Mouse (Mus musculus): ENCODE results near the gene Sult2b1. TPM values are rescaled to one million over a fixed set of nuclear protein-coding genes. Genes with fewer than 3 reads are reported as not detected.

Gene Sult2b1
- total RNA-seq, 2 experiments from 2014 or later: 9.7 to 11.5 TPM

GRCm38 (mm10) chr7:45783511-45784091 lies 868 bp downstream of the Sult2b1 start, which contains the start of gene Lmtk3:
Lmtk3 (plus strand) TSS chr7:45783738.
- intact Hi-C loops (cut with DNase I): loop anchor here (5.0 kb wide), 1 partner anchor 41 kb away; no protein-coding TSS in a partner anchor

GRCm38 (mm10) chr7:45782271-45782670 lies 2.2 kb downstream of the Sult2b1 start:
- intact Hi-C loops (cut with DNase I): loop anchor here (5.0 kb wide), 1 partner anchor 40 kb away; no protein-coding TSS in a partner anchor
- DNase-seq (ENCODE audit: extremely low spot score in 1 of 2, low spot score in 2 of 2): no peak

More at GRCm38 (mm10) chr7:45783511-45784091, 868 bp downstream of the Sult2b1 start, which contains the start of gene Lmtk3:
- peak; percentile 69 to 81 for DNase-seq (ENCODE audit: extremely low spot score in 1 of 2, low spot score in 2 of 2)

- intact Hi-C loops (cut with DNase I): no loop called here
- no peak for DNase-seq (ENCODE audit: extremely low spot score in 1 of 2, low spot score in 2 of 2)
These were observed 5.3 kb downstream of the Sult2b1 start for GRCm38 (mm10) chr7:45779081-45779641.

GRCm38 (mm10) chr7:45775237-45775636 lies 9.2 kb downstream of the Sult2b1 start:
- intact Hi-C loops (cut with DNase I): no loop called here
- DNase-seq (ENCODE audit: extremely low spot score in 1 of 2, low spot score in 2 of 2): no peak

GRCm38 (mm10) chr7:45771101-45771500 lies 13.4 kb downstream of the Sult2b1 start:
- intact Hi-C loops (cut with DNase I): no loop called here
- no peak for DNase-seq (ENCODE audit: extremely low spot score in 1 of 2, low spot score in 2 of 2)

GRCm38 (mm10) chr7:45770427-45771082 lies 13.9 kb downstream of the Sult2b1 start:
- intact Hi-C loops (cut with DNase I): no loop called here
- DNase-seq (ENCODE audit: extremely low spot score in 1 of 2, low spot score in 2 of 2): no peak

- intact Hi-C loops (cut with DNase I): no loop called here
- no peak for DNase-seq (ENCODE audit: extremely low spot score in 1 of 2, low spot score in 2 of 2)
These were observed 17.0 kb downstream of the Sult2b1 start for GRCm38 (mm10) chr7:45767500-45767899.

GRCm38 (mm10) chr7:45766764-45767163 lies 17.7 kb downstream of the Sult2b1 start:
- intact Hi-C loops (cut with DNase I): no loop called here
- no peak for DNase-seq (ENCODE audit: extremely low spot score in 1 of 2, low spot score in 2 of 2)

GRCm38 (mm10) chr7:45765995-45766394 lies 18.5 kb downstream of the Sult2b1 start:
- intact Hi-C loops (cut with DNase I): no loop called here
- DNase-seq (ENCODE audit: extremely low spot score in 1 of 2, low spot score in 2 of 2): no peak

- intact Hi-C loops (cut with DNase I): no loop called here
These were observed 24.3 kb downstream of the Sult2b1 start for GRCm38 (mm10) chr7:45760151-45760550.

GRCm38 (mm10) chr7:45759400-45759799 lies 25.1 kb downstream of the Sult2b1 start:
- no peak for DNase-seq (ENCODE audit: extremely low spot score in 1 of 2, low spot score in 2 of 2)
- intact Hi-C loops (cut with DNase I): no loop called here

More at GRCm38 (mm10) chr7:45760151-45760550, 24.3 kb downstream of the Sult2b1 start:
- no peak for DNase-seq (ENCODE audit: extremely low spot score in 1 of 2, low spot score in 2 of 2)

GRCm38 (mm10) chr7:45755703-45756102 lies 28.8 kb downstream of the Sult2b1 start:
- intact Hi-C loops (cut with DNase I): no loop called here
- no peak for DNase-seq (ENCODE audit: extremely low spot score in 1 of 2, low spot score in 2 of 2)

GRCm38 (mm10) chr7:45750162-45750561 lies 34.3 kb downstream of the Sult2b1 start:
- intact Hi-C loops (cut with DNase I): no loop called here
- no peak for DNase-seq (ENCODE audit: extremely low spot score in 1 of 2, low spot score in 2 of 2)

GRCm38 (mm10) chr7:45749401-45749800 lies 35.1 kb downstream of the Sult2b1 start:
- DNase-seq (ENCODE audit: extremely low spot score in 1 of 2, low spot score in 2 of 2): no peak
- intact Hi-C loops (cut with DNase I): loop anchor here (5.0 kb wide), 1 partner anchor 258 kb away; no protein-coding TSS in a partner anchor

GRCm38 (mm10) chr7:45748110-45748509 lies 36.4 kb downstream of the Sult2b1 start:
- DNase-seq (ENCODE audit: extremely low spot score in 1 of 2, low spot score in 2 of 2): no peak
- intact Hi-C loops (cut with DNase I): loop anchor here (5.0 kb wide), 1 partner anchor 259 kb away; no protein-coding TSS in a partner anchor

GRCm38 (mm10) chr7:45747450-45747849 lies 37.0 kb downstream of the Sult2b1 start:
- no peak for DNase-seq (ENCODE audit: extremely low spot score in 1 of 2, low spot score in 2 of 2)
- intact Hi-C loops (cut with DNase I): loop anchor here (5.0 kb wide), 1 partner anchor 260 kb away; no protein-coding TSS in a partner anchor

- no peak for DNase-seq (ENCODE audit: extremely low spot score in 1 of 2, low spot score in 2 of 2)
- intact Hi-C loops (cut with DNase I): loop anchor here (5.0 kb wide), 1 partner anchor 261 kb away; no protein-coding TSS in a partner anchor
These were observed 38.0 kb downstream of the Sult2b1 start for GRCm38 (mm10) chr7:45746518-45746917.

GRCm38 (mm10) chr7:45744387-45744786 lies 40.1 kb downstream of the Sult2b1 start:
- intact Hi-C loops (cut with DNase I): loop anchor here (5.0 kb wide), 2 partner anchors 38 to 193 kb away; partner anchors contain the start of genes Lmtk3 and Sult2b1
- peak in 1 of 2 experiments; percentile 91 for DNase-seq (ENCODE audit: extremely low spot score in 1 of 2, low spot score in 2 of 2)

GRCm38 (mm10) chr7:45742338-45742737 lies 42.1 kb downstream of the Sult2b1 start:
- DNase-seq (ENCODE audit: extremely low spot score in 1 of 2, low spot score in 2 of 2): peak in 1 of 2 experiments; percentile 70
- intact Hi-C loops (cut with DNase I): loop anchor here (5.0 kb wide), 2 partner anchors 40 to 195 kb away; partner anchors contain the start of genes Lmtk3 and Sult2b1

Data from left cerebral cortex, postnatal 10 days (tissue).